Mouse (Mus musculus) NIH3T3 (cell line): Measurements from ENCODE around the gene 1190007I07Rik.
"Not testable (repeated sequence)": the region's sequence is repeated elsewhere in the genome, so short reads cannot be mapped to it uniquely, and the experiment has no call there.

ENCODE experiments used
- DNase-seq: peaks from one replicate; pipeline ENCODE4 v3.0.0-alpha.2; 2012; ENCODE audit warnings: low read depth

1190007I07Rik gene

GRCm38 (mm10) chr10:82629111-82629585, 6.1 kb upstream of the 1190007I07Rik start:
- peak; percentile 66 for DNase-seq

- DNase-seq = not testable (repeated sequence)
Measured at GRCm38 (mm10) chr10:82623553-82623932, 515 bp upstream of the 1190007I07Rik start.

- no peak for DNase-seq
Measured at GRCm38 (mm10) chr10:82622235-82622634, 793 bp downstream of the 1190007I07Rik start.

- not testable (repeated sequence) for DNase-seq
Measured at GRCm38 (mm10) chr10:82594421-82594820, 28.6 kb downstream of the 1190007I07Rik start.

- DNase-seq = not testable (repeated sequence)
Measured at GRCm38 (mm10) chr10:82589673-82590072, 33.4 kb downstream of the 1190007I07Rik start.

- not testable (repeated sequence) for DNase-seq
Measured at GRCm38 (mm10) chr10:82571091-82571490, 51.9 kb downstream of the 1190007I07Rik start.
